Mouse (Mus musculus): ENCODE results near the gene Fam129c.
A peak's percentile ranks its signal among the peaks of the same experiment; 100 is the strongest.

The Fam129c gene

DNA sequence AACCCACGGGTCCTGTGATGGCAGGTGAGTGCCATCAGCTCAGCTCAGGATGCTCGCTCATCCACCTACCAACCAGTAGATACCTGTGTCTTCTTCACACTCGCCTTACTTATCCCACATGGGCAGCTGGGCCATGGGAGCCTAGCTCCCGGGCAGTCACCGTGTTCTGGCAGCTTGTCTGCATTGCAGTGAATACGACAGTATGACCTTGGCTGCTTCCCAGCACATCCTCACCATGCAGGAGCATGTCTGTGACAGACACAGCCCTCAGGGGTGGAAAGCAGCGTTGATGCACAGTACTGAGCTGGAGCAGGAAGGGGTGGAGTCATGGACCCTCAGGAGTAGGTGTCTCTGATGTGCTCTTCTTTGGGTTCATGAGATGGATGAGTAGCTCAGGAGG lies 23.0 kb upstream of the Fam129c start:
- no peak for DNase-seq (ENCODE audit: low spot score in 2 of 2)

DNA sequence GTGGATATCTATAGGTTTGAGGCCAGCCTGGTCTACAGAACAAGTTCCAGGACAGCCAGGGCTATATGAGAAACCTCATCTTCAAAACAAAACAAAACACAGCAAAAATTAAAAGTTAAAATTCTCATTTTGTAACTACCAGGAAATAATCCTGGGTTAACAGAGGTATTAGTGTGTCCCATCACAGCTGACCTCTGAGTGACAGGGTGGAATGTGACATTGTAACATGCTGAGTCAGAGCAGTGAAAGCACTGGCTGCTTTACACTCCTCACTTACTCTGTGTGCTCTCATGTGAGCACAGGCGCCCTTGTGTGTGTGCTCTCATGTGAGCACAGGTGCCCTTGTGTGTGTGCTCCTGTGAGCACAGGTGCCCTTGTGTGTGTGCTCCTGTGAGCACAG lies 22.4 kb upstream of the Fam129c start:
- no peak for DNase-seq (ENCODE audit: low spot score in 2 of 2)

DNA sequence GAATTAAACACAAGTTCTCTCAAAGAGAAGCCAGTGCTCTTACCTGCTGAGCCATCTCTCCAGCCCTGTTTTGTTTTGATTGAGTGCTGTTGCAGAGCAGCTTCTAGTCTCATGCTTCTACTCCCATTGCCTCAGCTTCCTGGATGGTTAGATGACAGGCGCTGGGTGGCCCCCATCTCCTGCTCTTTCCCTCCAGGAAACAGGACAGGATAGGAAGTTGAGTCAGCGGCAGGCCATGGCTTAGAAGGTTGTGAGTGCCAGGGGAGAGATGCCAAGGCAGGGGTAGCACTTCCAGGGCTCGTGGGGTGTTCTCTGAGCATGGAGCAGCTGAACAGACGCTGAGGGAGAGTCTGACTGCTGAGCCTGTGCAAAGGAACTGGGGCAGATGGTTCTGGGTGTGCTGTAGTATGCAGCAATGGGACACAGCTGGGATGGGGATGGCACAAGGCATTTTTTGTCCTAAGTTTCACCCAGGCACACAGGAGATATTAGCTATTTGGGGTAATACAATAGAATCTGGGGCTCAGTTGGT lies 19.5 kb upstream of the Fam129c start:
- no peak for DNase-seq (ENCODE audit: low spot score in 2 of 2)

- DNase-seq (ENCODE audit: low spot score in 2 of 2): no peak
These were observed 18.4 kb upstream of the Fam129c start for GRCm38 (mm10) chr8:71579009-71579408.

GRCm38 (mm10) chr8:71579476-71579875 lies 18.0 kb upstream of the Fam129c start:
- no peak for DNase-seq (ENCODE audit: low spot score in 2 of 2)

DNA sequence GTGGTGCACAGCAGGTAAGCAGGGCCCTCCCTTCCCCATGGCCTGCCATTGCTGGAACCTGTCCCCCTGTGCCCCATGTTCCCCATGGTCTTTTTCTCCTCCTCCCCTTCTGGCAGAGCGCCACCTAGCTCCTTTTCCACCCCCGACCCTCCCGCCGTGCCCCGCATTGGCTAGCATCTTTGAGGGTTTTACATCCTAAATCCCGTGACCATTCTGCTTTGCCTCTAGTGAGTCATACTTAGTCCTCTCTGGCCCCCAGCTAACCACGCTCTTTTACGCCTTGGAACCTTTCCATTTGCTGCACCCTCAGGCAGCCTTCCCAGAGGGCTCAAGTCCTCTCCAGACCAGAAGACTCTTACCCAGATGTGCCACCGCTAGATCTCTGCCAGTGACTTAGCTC lies 17.2 kb upstream of the Fam129c start:
- DNase-seq (ENCODE audit: low spot score in 2 of 2): no peak

- no peak for DNase-seq (ENCODE audit: low spot score in 2 of 2)
These were observed 10.6 kb upstream of the Fam129c start for GRCm38 (mm10) chr8:71586891-71587290.

DNA sequence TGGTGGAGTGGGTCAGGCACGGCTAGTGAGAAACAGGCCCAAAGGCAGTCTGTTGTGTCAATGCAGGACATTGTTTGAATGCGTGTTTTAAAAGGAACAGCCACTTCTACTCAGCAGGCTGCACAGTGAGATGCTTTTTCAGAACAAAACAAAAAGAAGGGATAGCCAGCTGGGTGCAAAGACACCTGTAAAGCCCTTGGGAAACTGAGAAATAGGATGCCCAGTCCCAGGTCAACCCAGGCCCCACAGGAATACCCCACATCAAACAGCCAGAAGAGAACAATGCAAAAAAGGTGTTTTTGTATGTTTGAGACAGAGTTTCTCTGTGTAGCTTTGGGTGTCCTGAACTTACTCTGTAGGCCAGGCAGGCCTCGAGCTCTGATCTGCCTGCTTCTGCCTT lies 8.7 kb upstream of the Fam129c start:
- no peak for DNase-seq (ENCODE audit: low spot score in 2 of 2)

GRCm38 (mm10) chr8:71591017-71591416 lies 6.4 kb upstream of the Fam129c start:
- DNase-seq (ENCODE audit: low spot score in 2 of 2): no peak

DNA sequence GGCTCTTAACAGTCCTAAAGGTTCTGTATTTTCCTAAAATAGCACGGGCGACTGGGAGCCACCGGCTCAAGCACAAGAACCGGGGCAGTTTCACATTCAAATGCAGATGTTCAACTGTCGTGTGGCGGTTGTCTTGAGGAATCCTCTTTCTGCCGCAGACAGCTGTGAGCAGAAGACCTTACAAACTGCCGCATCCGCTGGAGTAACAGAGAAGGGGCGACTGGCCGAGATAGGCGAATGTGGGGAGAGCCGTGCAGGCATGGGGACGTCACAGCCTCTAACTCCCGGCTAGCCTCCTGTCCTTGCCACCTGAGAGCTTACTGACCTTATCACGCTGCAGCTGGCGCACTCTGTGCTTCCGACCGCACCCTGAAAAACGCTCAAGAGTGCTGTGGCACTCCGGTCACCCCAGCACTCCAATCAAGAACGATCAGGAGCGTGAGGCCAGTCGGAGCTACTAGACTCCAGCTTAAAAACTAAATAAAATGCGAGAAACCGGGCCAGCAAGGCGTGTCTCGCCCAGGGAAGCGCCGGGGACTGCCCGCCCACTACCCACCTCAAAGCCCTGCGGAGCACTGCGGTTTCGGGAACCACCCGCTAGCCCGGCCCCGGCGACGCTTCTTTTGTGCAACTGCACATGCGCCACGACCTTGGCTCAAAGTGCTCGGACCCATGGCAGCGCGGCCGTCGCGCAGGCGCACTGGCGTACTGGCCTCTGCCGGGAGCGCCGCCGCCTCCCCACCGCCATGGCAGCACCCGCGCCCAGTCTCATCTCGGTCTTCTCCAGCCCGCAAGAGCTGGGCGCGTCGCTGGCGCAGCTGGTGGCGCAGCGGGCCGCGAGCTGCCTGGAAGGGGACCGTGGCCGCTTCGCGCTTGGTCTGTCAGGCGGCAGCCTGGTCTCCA lies 5.7 kb upstream of the Fam129c start, which contains the start of gene Pgls:
TSS of gene Pgls (plus strand) at position 706 of the 903 bp plus-strand sequence.
- DNase-seq (ENCODE audit: low spot score in 2 of 2): peak; percentile 89 to 97

DNA sequence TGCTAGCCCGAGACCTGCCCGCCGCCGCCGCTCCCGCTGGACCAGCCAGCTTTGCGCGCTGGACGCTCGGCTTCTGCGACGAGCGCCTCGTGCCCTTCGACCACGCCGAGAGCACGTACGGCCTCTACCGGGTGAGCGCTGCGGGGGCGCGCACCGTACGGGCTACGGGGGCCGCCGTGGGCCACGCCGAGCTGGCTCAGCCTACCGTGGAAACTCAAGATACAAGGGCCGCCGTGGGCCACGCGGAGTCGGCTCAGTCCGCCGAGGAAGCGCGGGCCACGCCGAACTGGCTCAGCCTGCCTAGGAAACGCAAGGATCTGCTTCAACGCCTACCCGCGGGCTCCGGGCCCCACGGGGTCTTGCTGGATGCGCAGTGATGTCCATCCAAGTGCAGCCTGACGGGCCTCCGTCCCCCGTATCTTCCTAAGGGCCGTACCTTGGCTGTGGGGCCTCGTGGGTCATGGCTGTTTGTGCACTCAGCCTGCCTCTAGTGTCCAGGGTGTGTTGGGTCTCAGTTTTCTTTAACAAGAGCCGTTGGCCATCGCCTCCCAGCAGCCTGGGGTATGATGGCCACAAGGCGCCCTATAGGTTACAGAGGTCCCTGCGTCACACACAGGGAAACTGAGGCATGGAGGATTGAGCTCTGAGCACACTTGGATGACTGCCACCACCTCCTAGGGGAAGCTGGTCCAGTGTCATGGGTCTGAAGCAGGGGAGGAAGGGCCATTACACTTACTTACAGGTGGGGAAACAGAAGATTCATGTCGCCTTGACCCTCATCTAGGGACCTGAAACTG lies 4.9 kb upstream of the Fam129c start:
- peak; percentile 84 to 92 for DNase-seq (ENCODE audit: low spot score in 2 of 2)

DNA sequence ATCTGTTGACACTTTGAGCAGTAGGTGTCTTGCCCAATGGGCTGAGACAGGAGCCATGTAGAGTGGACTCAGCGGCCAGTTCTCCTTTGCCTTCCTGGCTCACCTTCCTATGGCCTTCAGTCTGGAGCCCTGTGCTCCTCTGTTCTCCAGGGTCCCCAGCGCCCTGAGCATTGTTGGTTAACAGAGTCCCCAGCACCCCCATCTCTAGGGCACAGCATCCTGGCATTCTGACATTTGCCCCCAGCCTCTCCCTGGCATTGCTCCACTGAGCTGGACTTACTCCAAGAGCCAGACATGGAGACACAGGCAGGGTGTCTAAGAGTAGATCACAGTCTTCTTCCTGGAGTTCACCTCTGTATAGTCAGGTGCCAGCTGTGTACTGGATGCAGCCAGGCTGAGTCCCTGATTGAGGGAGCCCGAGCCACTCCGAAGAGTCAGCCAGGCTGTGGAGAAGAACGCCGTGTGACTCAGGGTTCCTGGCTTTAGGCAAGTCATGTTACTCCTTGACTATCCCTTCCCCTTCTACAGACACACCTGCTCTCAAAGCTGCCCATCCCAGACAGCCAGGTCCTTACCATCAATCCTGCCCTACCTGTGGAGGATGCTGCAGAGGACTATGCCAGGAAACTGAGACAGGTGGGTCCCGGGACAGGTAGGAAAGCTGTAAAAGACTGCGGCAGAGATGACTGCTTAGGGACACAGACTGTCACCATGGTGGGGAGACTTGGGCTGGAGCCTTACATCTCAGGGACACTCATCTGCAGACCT lies 3.7 kb upstream of the Fam129c start:
- DNase-seq (ENCODE audit: low spot score in 2 of 2): no peak

- no peak for DNase-seq (ENCODE audit: low spot score in 2 of 2)
These were observed 3.1 kb upstream of the Fam129c start for GRCm38 (mm10) chr8:71594324-71594722.

DNA sequence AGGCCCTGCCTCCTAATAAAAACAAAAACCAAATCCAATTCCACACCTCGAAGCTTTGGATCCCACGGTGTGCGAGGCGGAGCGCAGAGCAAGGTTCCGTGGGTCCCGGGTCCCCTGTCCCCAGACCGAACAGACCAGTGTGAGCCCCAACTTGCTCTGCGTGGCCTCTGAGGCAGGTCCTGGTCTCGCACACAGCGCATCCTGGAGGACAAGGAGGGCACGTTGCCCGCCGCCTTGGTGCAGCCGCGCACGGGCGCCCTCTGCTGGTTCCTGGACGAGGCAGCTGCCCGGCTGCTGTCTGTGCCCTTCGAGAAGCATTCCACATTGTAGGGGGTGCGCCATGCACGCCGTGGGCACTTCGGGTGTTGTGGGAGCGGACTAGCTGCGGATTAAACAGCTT lies 1.6 kb upstream of the Fam129c start:
- DNase-seq (ENCODE audit: low spot score in 2 of 2): peak; percentile 67 to 91

DNA sequence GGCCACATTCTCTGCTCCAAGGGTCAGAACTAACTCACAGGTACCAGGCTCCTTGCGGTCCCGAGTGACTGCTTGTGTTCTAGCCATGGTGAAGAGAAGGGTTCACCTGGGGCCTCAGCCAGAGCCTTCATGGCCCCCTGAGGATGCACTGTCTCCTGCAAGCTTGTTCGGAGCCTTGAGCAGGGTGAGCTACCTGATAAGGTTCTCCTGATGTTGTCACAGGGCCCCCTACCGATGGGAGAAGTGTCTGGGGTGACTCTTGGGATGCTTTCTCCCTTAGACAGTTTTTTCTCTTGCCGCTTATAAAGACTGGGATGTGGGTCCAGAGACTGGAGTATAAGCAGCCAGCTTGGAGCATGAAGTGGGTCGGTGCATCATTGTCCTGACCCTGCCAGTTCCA lies 1.1 kb upstream of the Fam129c start:
- DNase-seq (ENCODE audit: low spot score in 2 of 2): no peak

DNA sequence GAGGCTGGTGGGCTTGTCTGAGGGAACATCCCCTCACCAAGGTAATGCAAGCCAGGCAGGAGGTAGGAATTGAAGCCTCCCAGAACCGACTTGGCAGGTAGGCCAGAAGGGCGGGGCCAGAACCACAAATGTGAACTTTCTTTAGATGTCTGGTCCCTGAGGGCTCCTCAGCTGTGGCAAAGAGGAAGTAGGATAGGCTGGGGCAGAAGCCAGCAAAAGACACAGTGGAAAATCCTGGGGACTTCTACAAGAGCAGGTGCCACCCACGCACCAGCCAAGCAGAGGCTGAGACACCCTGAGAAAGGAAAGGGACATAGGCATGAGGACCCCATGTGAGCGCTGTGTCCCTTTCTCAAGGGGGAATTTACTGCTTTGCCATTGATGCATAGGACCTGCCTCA lies 650 bp upstream of the Fam129c start:
- DNase-seq (ENCODE audit: low spot score in 2 of 2): no peak

DNA sequence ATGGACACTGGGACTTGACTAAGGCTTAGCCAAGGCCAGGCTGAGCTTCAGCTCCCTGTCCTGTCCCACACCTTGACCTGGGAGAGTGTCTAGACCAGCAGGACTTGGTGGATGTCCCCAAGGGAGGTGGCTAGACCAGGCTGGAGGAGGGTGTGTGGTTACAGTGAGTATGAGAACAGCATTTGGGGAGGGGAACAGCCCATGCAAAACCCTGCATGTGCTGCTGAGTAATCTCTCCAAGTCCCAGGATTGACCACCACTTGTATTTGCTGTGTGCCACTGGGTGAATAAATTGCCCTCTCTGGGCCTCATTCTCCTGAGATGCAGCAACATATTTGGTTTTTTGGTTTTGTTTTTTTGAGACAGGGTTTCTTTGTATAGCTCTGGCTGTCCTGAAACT lies 927 bp downstream of the Fam129c start:
- no peak for DNase-seq (ENCODE audit: low spot score in 2 of 2)

DNA sequence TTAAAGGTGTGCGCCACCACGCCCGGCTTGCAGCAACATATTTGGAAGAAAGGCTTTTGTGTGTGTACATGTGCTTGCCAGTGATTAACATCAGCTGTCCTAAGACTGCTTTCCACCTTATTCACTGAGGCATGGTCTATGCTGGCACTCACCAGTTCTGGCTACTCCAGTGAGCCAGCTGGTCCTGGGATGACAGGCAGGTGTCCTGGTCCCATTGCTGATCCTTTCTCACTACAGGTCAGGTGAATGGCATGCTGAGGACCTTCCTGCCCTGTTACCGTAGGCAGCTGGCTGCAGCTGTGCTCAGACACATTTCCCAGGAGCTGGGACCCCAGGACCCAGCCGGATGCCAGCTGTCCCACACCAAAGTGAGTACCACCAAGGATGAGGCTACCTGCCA lies 1.4 kb downstream of the Fam129c start:
- no peak for DNase-seq (ENCODE audit: low spot score in 2 of 2)

GRCm38 (mm10) chr8:71601939-71602665 lies 4.7 kb downstream of the Fam129c start:
- no peak for DNase-seq (ENCODE audit: low spot score in 2 of 2)

- DNase-seq (ENCODE audit: low spot score in 2 of 2): peak in 1 of 2 experiments; percentile 44
These were observed 5.4 kb downstream of the Fam129c start for GRCm38 (mm10) chr8:71602666-71603334.

DNA sequence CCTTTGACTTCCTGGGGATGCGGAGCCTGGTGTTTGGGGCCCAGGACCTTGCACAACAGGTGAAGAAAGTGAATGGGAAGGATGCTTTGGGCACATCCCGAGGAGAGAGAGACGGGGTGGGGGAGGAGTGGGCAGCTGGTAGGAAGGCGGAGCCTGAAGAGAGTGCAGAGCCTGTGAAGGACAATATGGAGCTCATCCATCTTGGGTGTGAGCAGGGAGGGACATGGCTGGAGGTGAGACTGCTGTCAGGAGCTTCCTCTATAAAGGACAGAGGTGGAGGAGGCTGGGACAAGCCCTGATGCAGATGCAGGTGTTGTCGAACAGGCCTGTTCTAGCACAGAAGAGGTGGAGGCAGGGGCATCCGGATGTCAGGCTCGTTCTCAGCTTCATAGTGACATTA lies 6.6 kb downstream of the Fam129c start:
- DNase-seq (ENCODE audit: low spot score in 2 of 2): no peak

Data from left cerebral cortex, adult 9 months (tissue).